Mouse (Mus musculus): ENCODE measurements at regions not wholly inside any gene's neighbourhood (a gene's known extent, or its start where the extent isn't known, plus 50 kb on each side); places are given as distances from the start of the nearest gene placed in this dataset.

GRCm38 (mm10) chr13:48042172-48042571, 218.9 kb upstream of the Id4 start:
- H3K4me2 ChIP-seq: no peak overlapping the region
- H3K4me1 ChIP-seq (ENCODE audit: control insufficient read depth, insufficient read depth, low read length): peaks cover 7% of the 10 kb centered on the region; the same call in 1 of the 2 replicates
- DNase-seq (ENCODE audit: low spot score, missing footprints) (no peak), ATAC-seq (ENCODE audit: low FRiP score) (no peak)
- H3K9me3 ChIP-seq (ENCODE audit: control insufficient read depth, low read length): no peaks in the 10 kb centered on the region
- no peak overlapping the region for H3K4me3 ChIP-seq (ENCODE audit: low read depth, low read length)
- no peak overlapping the region for H3K27ac ChIP-seq (ENCODE audit: low read depth, low read length)
- no peaks in the 10 kb centered on the region for H3K27me3 ChIP-seq (ENCODE audit: control insufficient read depth, insufficient read depth, low read length)
- no peaks in the 10 kb centered on the region for H3K36me3 ChIP-seq (ENCODE audit: control insufficient read depth, insufficient read depth, low read length)
- H3K9ac ChIP-seq (ENCODE audit: low read length): no peak overlapping the region
- 57% methylated on average over 4 of the region's 4 CpGs for WGBS

DNA sequence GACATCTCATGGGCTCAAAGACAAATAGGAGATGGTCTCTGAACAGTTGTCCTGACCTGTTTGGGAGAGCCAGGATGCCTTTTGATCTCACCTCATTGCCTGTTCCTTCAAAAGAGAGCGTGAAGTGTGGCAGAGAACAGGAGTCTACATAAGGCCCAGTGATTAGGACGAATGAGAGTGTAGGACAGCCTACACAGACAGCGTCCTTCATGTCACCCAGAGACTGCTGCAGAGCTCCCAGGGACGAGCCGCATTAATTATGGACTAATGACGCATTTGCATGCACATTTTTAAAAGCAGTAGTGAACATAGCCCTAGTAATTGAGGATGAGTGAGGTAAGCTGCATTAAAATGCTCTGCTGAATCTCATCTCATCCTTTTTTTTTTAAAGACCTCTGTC, 218.5 kb upstream of the Id4 start:
- Histone ChIP-seq H3K9me3 (ENCODE audit: control insufficient read depth, low read length) (no peaks in the 10 kb centered on the region), H3K9ac (ENCODE audit: low read length) (no peak overlapping the region), H3K27me3 (ENCODE audit: control insufficient read depth, insufficient read depth, low read length) (no peaks in the 10 kb centered on the region), H3K4me2 (no peak overlapping the region), H3K27ac (ENCODE audit: low read depth, low read length) (no peak overlapping the region), H3K36me3 (ENCODE audit: control insufficient read depth, insufficient read depth, low read length) (no peaks in the 10 kb centered on the region), H3K4me1 (ENCODE audit: control insufficient read depth, insufficient read depth, low read length) (peaks cover 7% of the 10 kb centered on the region; the same call in 1 of the 2 replicates), H3K4me3 (ENCODE audit: low read depth, low read length) (no peak overlapping the region)
- WGBS: 83% methylated on average over 6 of the region's 6 CpGs
- ATAC-seq (ENCODE audit: low FRiP score) (no peak), DNase-seq (ENCODE audit: low spot score, missing footprints) (no peak)

GRCm38 (mm10) chr13:48046201-48046750, 214.8 kb upstream of the Id4 start:
- DNase-seq (ENCODE audit: low spot score, missing footprints) (no peak), ATAC-seq (ENCODE audit: low FRiP score) (no peak)
- WGBS: 77% methylated on average over 25 of the region's 25 CpGs
- no peak overlapping the region for H3K9ac ChIP-seq (ENCODE audit: low read length)
- H3K27me3 ChIP-seq (ENCODE audit: control insufficient read depth, insufficient read depth, low read length): no peaks in the 10 kb centered on the region
- H3K27ac ChIP-seq (ENCODE audit: low read depth, low read length): no peak overlapping the region
- no peak overlapping the region for H3K4me3 ChIP-seq (ENCODE audit: low read depth, low read length)
- peaks cover 7% of the 10 kb centered on the region; the same call in 1 of the 2 replicates for H3K4me1 ChIP-seq (ENCODE audit: control insufficient read depth, insufficient read depth, low read length)
- H3K36me3 ChIP-seq (ENCODE audit: control insufficient read depth, insufficient read depth, low read length): no peaks in the 10 kb centered on the region
- H3K4me2 ChIP-seq: no peak overlapping the region
- H3K9me3 ChIP-seq (ENCODE audit: control insufficient read depth, low read length): no peaks in the 10 kb centered on the region

- DNase-seq (ENCODE audit: low spot score, missing footprints) (no peak), ATAC-seq (ENCODE audit: low FRiP score) (no peak)
- no peak overlapping the region for H3K27ac ChIP-seq (ENCODE audit: low read depth, low read length)
- 92% methylated on average over 6 of the region's 6 CpGs for WGBS
- no peak overlapping the region for H3K4me2 ChIP-seq
- no peaks in the 10 kb centered on the region for H3K36me3 ChIP-seq (ENCODE audit: control insufficient read depth, insufficient read depth, low read length)
- no peaks in the 10 kb centered on the region for H3K27me3 ChIP-seq (ENCODE audit: control insufficient read depth, insufficient read depth, low read length)
- H3K9ac ChIP-seq (ENCODE audit: low read length): no peak overlapping the region
- H3K4me3 ChIP-seq (ENCODE audit: low read depth, low read length): no peak overlapping the region
- H3K9me3 ChIP-seq (ENCODE audit: control insufficient read depth, low read length): no peaks in the 10 kb centered on the region
- H3K4me1 ChIP-seq (ENCODE audit: control insufficient read depth, insufficient read depth, low read length): no peaks in the 10 kb centered on the region
Observed at GRCm38 (mm10) chr13:48049796-48050195, 211.2 kb upstream of the Id4 start.

GRCm38 (mm10) chr13:48074630-48075029, 186.4 kb upstream of the Id4 start:
- Histone ChIP-seq H3K36me3 (ENCODE audit: control insufficient read depth, insufficient read depth, low read length) (no peaks in the 10 kb centered on the region), H3K27ac (ENCODE audit: low read depth, low read length) (no peak overlapping the region), H3K4me1 (ENCODE audit: control insufficient read depth, insufficient read depth, low read length) (no peaks in the 10 kb centered on the region), H3K27me3 (ENCODE audit: control insufficient read depth, insufficient read depth, low read length) (no peaks in the 10 kb centered on the region), H3K4me2 (no peak overlapping the region), H3K9ac (ENCODE audit: low read length) (no peak overlapping the region), H3K9me3 (ENCODE audit: control insufficient read depth, low read length) (no peaks in the 10 kb centered on the region), H3K4me3 (ENCODE audit: low read depth, low read length) (no peak overlapping the region)
- DNase-seq (ENCODE audit: low spot score, missing footprints): no peak
- no peak for ATAC-seq (ENCODE audit: low FRiP score)

GRCm38 (mm10) chr13:48075315-48075714, 185.7 kb upstream of the Id4 start:
- Histone ChIP-seq H3K9me3 (ENCODE audit: control insufficient read depth, low read length) (no peaks in the 10 kb centered on the region), H3K27me3 (ENCODE audit: control insufficient read depth, insufficient read depth, low read length) (no peaks in the 10 kb centered on the region), H3K27ac (ENCODE audit: low read depth, low read length) (no peak overlapping the region), H3K4me3 (ENCODE audit: low read depth, low read length) (no peak overlapping the region), H3K4me2 (no peak overlapping the region), H3K36me3 (ENCODE audit: control insufficient read depth, insufficient read depth, low read length) (no peaks in the 10 kb centered on the region), H3K9ac (ENCODE audit: low read length) (no peak overlapping the region), H3K4me1 (ENCODE audit: control insufficient read depth, insufficient read depth, low read length) (no peaks in the 10 kb centered on the region)
- DNase-seq (ENCODE audit: low spot score, missing footprints) (no peak), ATAC-seq (ENCODE audit: low FRiP score) (no peak)
- WGBS: 92% methylated on average over 5 of the region's 5 CpGs

- Histone ChIP-seq H3K9me3 (ENCODE audit: control insufficient read depth, low read length) (no peaks in the 10 kb centered on the region), H3K36me3 (ENCODE audit: control insufficient read depth, insufficient read depth, low read length) (no peaks in the 10 kb centered on the region), H3K4me3 (ENCODE audit: low read depth, low read length) (no peak overlapping the region), H3K4me1 (ENCODE audit: control insufficient read depth, insufficient read depth, low read length) (no peaks in the 10 kb centered on the region), H3K27ac (ENCODE audit: low read depth, low read length) (no peak overlapping the region), H3K27me3 (ENCODE audit: control insufficient read depth, insufficient read depth, low read length) (no peaks in the 10 kb centered on the region), H3K4me2 (no peak overlapping the region), H3K9ac (ENCODE audit: low read length) (no peak overlapping the region)
- DNase-seq (ENCODE audit: low spot score, missing footprints): no peak
- no peak for ATAC-seq (ENCODE audit: low FRiP score)
- 78% methylated on average over 12 of the region's 12 CpGs for WGBS
Observed at GRCm38 (mm10) chr13:48078214-48078613, 182.8 kb upstream of the Id4 start.

GRCm38 (mm10) chr13:48083294-48083693, 177.7 kb upstream of the Id4 start:
- Histone ChIP-seq H3K4me2 (no peak overlapping the region), H3K27ac (ENCODE audit: low read depth, low read length) (no peak overlapping the region), H3K36me3 (ENCODE audit: control insufficient read depth, insufficient read depth, low read length) (no peaks in the 10 kb centered on the region), H3K27me3 (ENCODE audit: control insufficient read depth, insufficient read depth, low read length) (no peaks in the 10 kb centered on the region), H3K4me3 (ENCODE audit: low read depth, low read length) (no peak overlapping the region), H3K4me1 (ENCODE audit: control insufficient read depth, insufficient read depth, low read length) (no peaks in the 10 kb centered on the region), H3K9ac (ENCODE audit: low read length) (no peak overlapping the region), H3K9me3 (ENCODE audit: control insufficient read depth, low read length) (no peaks in the 10 kb centered on the region)
- ATAC-seq (ENCODE audit: low FRiP score) (no peak), DNase-seq (ENCODE audit: low spot score, missing footprints) (no peak)
- WGBS: 94% methylated on average over 2 of the region's 2 CpGs

- ATAC-seq (ENCODE audit: low FRiP score) (no peak), DNase-seq (ENCODE audit: low spot score, missing footprints) (no peak)
- no peaks in the 10 kb centered on the region for H3K9me3 ChIP-seq (ENCODE audit: control insufficient read depth, low read length)
- H3K36me3 ChIP-seq (ENCODE audit: control insufficient read depth, insufficient read depth, low read length): no peaks in the 10 kb centered on the region
- no peak overlapping the region for H3K4me3 ChIP-seq (ENCODE audit: low read depth, low read length)
- no peak overlapping the region for H3K27ac ChIP-seq (ENCODE audit: low read depth, low read length)
- no peaks in the 10 kb centered on the region for H3K4me1 ChIP-seq (ENCODE audit: control insufficient read depth, insufficient read depth, low read length)
- H3K27me3 ChIP-seq (ENCODE audit: control insufficient read depth, insufficient read depth, low read length): no peaks in the 10 kb centered on the region
- H3K4me2 ChIP-seq: no peak overlapping the region
- no peak overlapping the region for H3K9ac ChIP-seq (ENCODE audit: low read length)
Observed at GRCm38 (mm10) chr13:48083807-48084206, 177.2 kb upstream of the Id4 start.

Data from midbrain, embryonic 11.5 days (tissue).